Mouse (Mus musculus) heart, postnatal 0 days (tissue): ENCODE data around the gene Cyld. TPM values are rescaled to one million over a fixed set of nuclear protein-coding genes. Genes with fewer than 3 reads are reported as not detected.

Experiments
- ATAC-seq: fragments of 200-750 bp; cut with Nextera tagmentation; 2 replicates; pipeline ENCODE4 v1.8.0; 2017; ENCODE audit warnings: low read depth, moderate number of reproducible peaks, moderate library complexity; ENCODE audit not compliant: insufficient read depth
- DNase-seq: peaks from one replicate; pipeline ENCODE4 v3.0.0-alpha.2; 2016; ENCODE audit warnings: low spot score
- H3K27ac ChIP-seq: fragments of 300-500 bp; sonication (generic); 2 replicates; pipeline ENCODE4 v1.5.1; 2014; ENCODE audit warnings: low read depth, mild to moderate bottlenecking
- H3K27me3 ChIP-seq: fragments of 300-500 bp; sonication (generic); 2 replicates; pipeline ENCODE4 v1.6.1; 2014; ENCODE audit warnings: low read length, mixed read lengths; ENCODE audit not compliant: control insufficient read depth, insufficient read depth
- H3K36me3 ChIP-seq: fragments of 300-500 bp; sonication (generic); replicated peaks from 2 replicates; pipeline ENCODE4 v1.6.1; 2014; ENCODE audit warnings: low read length, mixed read lengths; ENCODE audit not compliant: control insufficient read depth, insufficient read depth
- H3K4me1 ChIP-seq: fragments of 300-500 bp; sonication (generic); 2 replicates; pipeline ENCODE4 v1.6.1; 2014; ENCODE audit warnings: antibody characterized with exemption; ENCODE audit not compliant: control insufficient read depth, insufficient read depth
- H3K4me2 ChIP-seq: fragments of 300-500 bp; sonication (generic); 2 replicates; pipeline ENCODE4 v1.6.1; 2014; ENCODE audit warnings: low read depth, mild to moderate bottlenecking, low read length, moderate library complexity
- H3K4me3 ChIP-seq: fragments of 300-500 bp; sonication (generic); 2 replicates; pipeline ENCODE4 v1.5.1; 2014; ENCODE audit warnings: low read depth, low read length
- H3K9ac ChIP-seq: fragments of 300-500 bp; sonication (generic); replicated peaks from 2 replicates; pipeline ENCODE4 v1.6.1; 2014; ENCODE audit warnings: low read depth, low read length, mixed read lengths
- H3K9me3 ChIP-seq: fragments of 300-500 bp; sonication (generic); replicated peaks from 2 replicates; pipeline ENCODE4 v1.6.1; 2016; ENCODE audit warnings: low read length; ENCODE audit not compliant: control insufficient read depth
- CTCF ChIP-seq: IDR thresholded peaks from 2 replicates; pipeline ENCODE4 v1.5.1; 2016; ENCODE audit warnings: antibody characterized with exemption, control low read depth, low read depth
- EP300 ChIP-seq: IDR thresholded peaks from 2 replicates; pipeline ENCODE4 v1.6.1; 2016; ENCODE audit warnings: antibody characterized with exemption, low read depth
- WGBS: fragments of 180-500 bp; shearing (Covaris S2); extraction: QIAGEN DNeasy Blood & Tissue Kit; methylation state at CpG from one replicate; pipeline ENCODE4 v1.1.7; 2014; 5-methylcytosine and 5-hydroxymethylcytosine counted together
- polyA plus RNA-seq: library from polyadenylated mRNA; unstranded; fragments of >200 nt; fragmentation: Nextera tagmentation; extraction: Ambion mirVana; gene quantifications from 2 replicates; pipeline ENCODE4 v1.2.1, GENCODE M21; 2015
- total RNA-seq: library from RNA; depleted of rRNA; stranded (reverse); fragments of >200 nt; gene quantifications from 2 replicates; pipeline ENCODE4 v1.2.3, GENCODE M21; 2014; ENCODE audit warnings: low replicate concordance

Cyld gene
- total and polyA plus RNA-seq, 2 experiments from 2014 or later, result 8.2 to 13.4 TPM

DNA sequence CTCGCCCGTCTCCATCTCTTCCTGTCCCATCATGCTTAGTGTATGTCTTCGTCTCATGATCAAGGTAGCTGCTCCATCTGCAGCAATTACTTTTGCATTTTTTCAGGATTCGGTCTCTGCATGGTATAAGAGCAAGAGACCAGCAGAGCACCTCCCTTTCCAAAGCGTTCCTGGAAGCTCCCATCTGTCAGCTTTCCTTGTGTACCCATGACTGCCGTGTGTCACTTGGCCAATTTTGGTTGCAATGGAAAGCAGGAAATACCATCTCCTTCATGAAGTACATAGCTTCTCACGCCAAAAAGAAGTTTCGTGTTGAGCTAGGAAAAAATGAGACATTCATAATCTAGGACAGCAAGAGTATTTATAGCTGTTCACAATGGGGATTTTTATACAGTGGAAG lies 15.8 kb upstream of the Cyld start:
- Histone ChIP-seq H3K9me3 (no peaks in the 10 kb centered on the region), H3K27ac (no peak overlapping the region), H3K4me1 (no peaks in the 10 kb centered on the region), H3K4me2 (no peak overlapping the region), H3K4me3 (no peak overlapping the region), H3K9ac (no peak overlapping the region), H3K27me3 (no peaks in the 10 kb centered on the region), H3K36me3 (no peaks in the 10 kb centered on the region)
- ATAC-seq (no peak), DNase-seq (no peak)
- 74% methylated on average over 8 of the region's 8 CpGs for WGBS
- TF ChIP-seq EP300 (no peak), CTCF (no peak)

DNA sequence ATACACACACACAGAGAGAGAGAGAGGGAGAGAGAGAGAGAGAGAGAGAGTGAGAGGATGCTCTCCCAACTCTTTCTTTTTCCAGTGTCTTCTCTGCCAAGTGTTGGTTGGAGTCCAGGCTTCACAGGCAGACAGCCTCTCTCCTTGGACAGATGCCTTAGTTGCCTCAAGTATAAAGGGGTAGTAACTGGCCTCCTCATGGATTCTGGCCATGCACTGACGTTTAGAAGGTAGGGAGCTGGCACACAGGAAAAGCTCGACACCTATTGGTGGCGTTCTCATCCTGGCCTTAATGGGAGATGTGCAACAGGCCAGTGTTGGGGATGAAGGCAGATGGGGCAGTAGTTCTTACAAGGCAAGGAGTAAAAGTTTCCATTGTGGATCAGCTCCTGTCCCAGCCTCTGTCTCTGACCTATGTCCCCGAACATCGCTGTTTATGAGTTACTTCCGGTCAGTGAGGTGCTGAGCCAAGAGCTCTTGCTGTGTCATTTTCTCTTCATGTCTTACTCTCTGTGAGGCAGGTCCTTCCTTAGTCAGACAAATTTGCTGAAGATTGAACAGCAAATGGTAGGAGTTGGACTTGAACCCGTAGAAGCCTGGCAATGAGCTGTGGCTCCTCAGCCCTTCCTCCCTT lies 13.1 kb upstream of the Cyld start:
- no peaks in the 10 kb centered on the region for H3K4me1 ChIP-seq
- no peaks in the 10 kb centered on the region for H3K27me3 ChIP-seq
- DNase-seq (no peak), ATAC-seq (no peak)
- no peak for TF ChIP-seq EP300
- TF ChIP-seq CTCF, result no peak
- no peak overlapping the region for H3K9ac ChIP-seq
- no peak overlapping the region for H3K27ac ChIP-seq
- H3K36me3 ChIP-seq, result no peaks in the 10 kb centered on the region
- no peak overlapping the region for H3K4me2 ChIP-seq
- H3K4me3 ChIP-seq, result no peak overlapping the region
- no peaks in the 10 kb centered on the region for H3K9me3 ChIP-seq
- WGBS, result 71% methylated on average over 7 of the region's 7 CpGs

DNA sequence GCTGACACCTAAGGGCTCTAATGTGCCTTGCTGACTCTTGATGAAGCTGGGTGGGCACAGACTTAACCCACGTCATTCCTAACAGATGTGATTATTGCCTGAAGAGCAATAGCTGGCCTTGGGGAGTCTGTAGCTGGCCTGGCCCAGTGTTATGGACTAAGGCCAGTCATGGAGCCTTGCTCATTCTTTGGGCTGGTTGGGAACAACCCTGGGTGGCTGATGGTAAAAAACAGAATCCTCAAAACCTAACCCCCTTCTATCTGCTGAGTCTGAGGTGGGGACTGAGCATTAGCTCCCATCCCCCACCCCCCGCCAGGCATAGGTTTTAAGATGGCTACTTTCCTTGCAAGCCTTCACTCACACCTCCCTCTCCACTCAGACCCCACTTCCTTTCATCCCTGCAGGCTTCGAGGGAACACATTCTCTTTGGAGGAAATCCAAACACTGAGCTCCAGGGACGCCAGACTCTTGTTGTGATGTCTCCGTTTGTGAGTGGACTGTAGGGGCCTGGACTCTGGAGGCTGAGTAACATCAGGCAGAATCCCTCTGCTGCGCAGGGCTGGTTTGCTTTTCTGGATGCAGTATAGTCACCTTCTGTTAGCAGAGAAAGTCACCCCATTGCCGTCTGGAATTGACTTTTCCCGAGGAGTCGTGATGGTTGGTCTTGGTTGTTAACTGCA lies 10.5 kb upstream of the Cyld start:
- ATAC-seq (no peak), DNase-seq (no peak)
- TF ChIP-seq CTCF (no peak), EP300 (no peak)
- Histone ChIP-seq H3K4me1 (no peaks in the 10 kb centered on the region), H3K4me2 (no peak overlapping the region), H3K36me3 (no peaks in the 10 kb centered on the region), H3K4me3 (no peak overlapping the region), H3K27ac (no peak overlapping the region), H3K9me3 (no peaks in the 10 kb centered on the region), H3K27me3 (no peaks in the 10 kb centered on the region), H3K9ac (no peak overlapping the region)
- 39% methylated on average over 9 of the region's 9 CpGs for WGBS

DNA sequence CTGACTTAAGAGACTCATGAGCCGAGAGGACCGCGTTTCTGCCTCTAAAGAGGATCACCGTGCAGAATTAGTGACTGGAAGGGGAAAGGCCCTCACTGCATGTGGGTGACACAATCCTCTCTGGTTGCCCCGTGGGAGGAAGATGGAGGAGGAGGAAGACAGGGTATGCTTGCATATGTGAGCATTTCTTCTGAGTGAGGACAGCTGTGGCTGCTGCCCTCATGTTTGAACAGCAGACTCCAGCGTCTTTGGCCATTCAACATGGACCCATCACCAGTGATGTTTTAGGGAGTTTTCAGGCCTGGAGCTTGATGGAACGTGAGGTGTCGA lies 10.0 kb upstream of the Cyld start:
- no peaks in the 10 kb centered on the region for H3K9me3 ChIP-seq
- H3K4me3 ChIP-seq, result no peak overlapping the region
- H3K27ac ChIP-seq, result no peak overlapping the region
- WGBS, result 75% methylated on average over 8 of the region's 8 CpGs
- TF ChIP-seq CTCF, result no peak
- no peak for TF ChIP-seq EP300
- H3K27me3 ChIP-seq, result no peaks in the 10 kb centered on the region
- no peak overlapping the region for H3K4me2 ChIP-seq
- H3K9ac ChIP-seq, result no peak overlapping the region
- no peaks in the 10 kb centered on the region for H3K36me3 ChIP-seq
- ATAC-seq (no peak), DNase-seq (no peak)
- no peaks in the 10 kb centered on the region for H3K4me1 ChIP-seq

DNA sequence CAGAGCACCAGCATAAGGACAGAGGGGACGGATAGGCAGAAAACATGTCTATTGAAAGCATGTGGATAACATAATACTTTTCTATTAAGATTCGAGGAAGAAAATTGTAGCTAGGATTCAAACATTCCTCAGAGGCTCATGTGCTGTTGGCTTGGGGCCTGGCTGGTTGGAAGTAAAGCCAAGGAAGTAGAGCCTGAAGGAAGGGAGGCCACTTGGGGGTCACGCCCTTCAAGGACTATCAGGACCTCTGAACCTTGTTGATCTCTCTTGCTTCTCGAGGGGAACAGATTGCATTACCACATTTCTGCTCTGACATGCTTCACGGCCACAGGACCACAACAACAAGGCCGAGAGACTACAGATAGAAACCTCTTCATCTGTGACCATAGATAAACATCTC lies 7.7 kb upstream of the Cyld start:
- Histone ChIP-seq H3K4me2 (no peak overlapping the region), H3K36me3 (no peaks in the 10 kb centered on the region), H3K27ac (no peak overlapping the region), H3K4me1 (no peaks in the 10 kb centered on the region), H3K9ac (no peak overlapping the region), H3K27me3 (no peaks in the 10 kb centered on the region), H3K4me3 (no peak overlapping the region), H3K9me3 (no peaks in the 10 kb centered on the region)
- ATAC-seq, result no peak
- TF ChIP-seq CTCF, result no peak
- no peak for TF ChIP-seq EP300
- DNase-seq, result no peak
- WGBS, result 69% methylated on average over 6 of the region's 6 CpGs

GRCm38 (mm10) chr8:88689891-88690290 lies 6.9 kb upstream of the Cyld start:
- Histone ChIP-seq H3K4me1 (no peaks in the 10 kb centered on the region), H3K4me3 (no peak overlapping the region), H3K4me2 (no peak overlapping the region), H3K9me3 (no peaks in the 10 kb centered on the region), H3K27me3 (no peaks in the 10 kb centered on the region), H3K27ac (no peak overlapping the region), H3K36me3 (no peaks in the 10 kb centered on the region), H3K9ac (no peak overlapping the region)
- TF ChIP-seq CTCF, result no peak
- no peak for TF ChIP-seq EP300
- DNase-seq (no peak), ATAC-seq (no peak)
- 85% methylated on average over 6 of the region's 6 CpGs for WGBS
